Mouse (Mus musculus): ENCODE data around the gene Ddx19b.
"Not testable (repeated sequence)": the region's sequence is repeated elsewhere in the genome, so short reads cannot be mapped to it uniquely, and the experiment has no call there.

Ddx19b gene

DNA sequence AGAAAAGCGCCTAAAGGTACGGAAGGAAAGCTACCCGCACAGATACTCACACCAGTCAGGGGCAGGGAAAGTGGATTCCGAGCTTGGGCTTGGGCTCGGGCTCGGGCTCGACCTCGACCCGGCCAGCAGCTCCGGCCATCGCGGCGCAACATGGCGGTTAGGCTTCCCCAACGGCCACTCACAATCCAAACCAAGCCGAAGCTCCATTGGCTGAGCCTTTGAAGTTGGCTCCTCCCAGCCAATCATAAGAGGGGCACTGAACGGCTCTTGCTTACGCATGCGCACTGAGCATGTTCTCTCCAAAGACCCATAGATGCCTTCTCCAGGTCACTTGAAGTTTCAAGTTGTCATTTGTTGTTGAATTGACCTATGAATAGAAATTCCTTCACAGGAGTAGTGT lies at the start of gene Ddx19b:
TSS of gene Ddx19b (minus strand) at position 180 of the 400 bp plus-strand sequence.
- DNase-seq (ENCODE audit: low spot score in 2 of 2) = no peak

DNA sequence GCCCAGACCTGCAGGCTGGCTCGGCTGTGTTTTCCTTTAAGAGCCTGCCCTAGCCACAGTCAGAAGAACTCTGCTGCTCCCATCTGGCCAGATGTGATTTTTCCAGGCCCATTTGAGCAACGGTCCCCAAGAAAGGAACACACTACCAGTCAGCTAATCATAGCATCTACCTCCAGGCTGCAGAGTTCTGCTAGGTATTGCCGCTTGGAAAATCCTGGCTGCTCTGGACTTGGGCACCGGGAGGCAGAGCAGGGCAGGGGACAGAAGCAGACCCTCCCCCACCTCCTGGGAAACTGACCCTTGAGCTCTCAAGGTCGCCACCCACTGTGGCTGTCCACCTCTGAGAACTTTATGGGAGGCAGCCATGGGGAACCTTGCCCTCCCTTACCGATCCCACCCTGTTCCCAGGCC lies 48.3 kb upstream of the Ddx19b start:
- DNase-seq (ENCODE audit: low spot score in 2 of 2) = no peak

GRCm38 (mm10) chr8:111079461-111079860 lies 47.9 kb upstream of the Ddx19b start:
- DNase-seq (ENCODE audit: low spot score in 2 of 2) = no peak

DNA sequence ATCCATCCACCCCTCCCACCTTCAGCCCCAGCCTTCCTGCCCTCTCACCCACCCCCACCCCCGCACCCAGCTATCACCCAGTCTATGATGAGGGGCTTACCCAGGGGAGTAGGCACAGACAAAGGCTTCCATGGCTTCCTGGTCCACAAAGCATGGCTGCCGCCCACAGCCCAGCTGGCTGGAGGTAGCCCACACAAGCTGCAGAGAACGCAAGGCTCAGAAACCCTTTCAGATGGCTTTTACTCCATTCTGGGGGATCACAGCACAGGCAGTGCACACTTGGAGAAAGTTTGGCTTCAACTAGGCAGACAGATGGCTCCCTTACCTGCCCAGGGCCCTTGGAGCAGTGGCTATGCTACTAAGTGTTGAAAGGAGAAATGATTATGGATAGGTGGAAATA lies 44.4 kb upstream of the Ddx19b start:
- no peak for DNase-seq (ENCODE audit: low spot score in 2 of 2)

DNA sequence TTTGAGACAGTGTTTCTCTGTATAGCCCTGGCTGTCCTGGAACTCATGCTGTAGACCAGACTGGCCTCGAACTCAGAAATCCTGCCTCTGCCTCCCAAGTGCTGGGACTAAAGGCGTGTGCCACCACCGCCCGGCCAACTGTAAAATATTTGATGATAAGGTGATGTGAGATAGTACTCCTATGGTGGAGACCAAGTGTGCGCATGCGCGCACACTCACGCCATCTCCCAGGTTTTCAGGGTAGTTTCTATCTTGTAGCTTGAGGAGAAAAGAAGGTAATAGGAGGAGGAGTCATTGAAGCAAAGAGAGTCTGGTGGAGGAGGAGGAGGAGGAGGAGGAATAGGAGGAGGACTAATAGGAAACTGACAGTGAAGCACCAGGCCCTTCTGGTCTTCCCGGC lies 37.1 kb upstream of the Ddx19b start:
- DNase-seq (ENCODE audit: low spot score in 2 of 2) = not testable (repeated sequence)

GRCm38 (mm10) chr8:111067439-111067838 lies 35.9 kb upstream of the Ddx19b start:
- no peak for DNase-seq (ENCODE audit: low spot score in 2 of 2)

DNA sequence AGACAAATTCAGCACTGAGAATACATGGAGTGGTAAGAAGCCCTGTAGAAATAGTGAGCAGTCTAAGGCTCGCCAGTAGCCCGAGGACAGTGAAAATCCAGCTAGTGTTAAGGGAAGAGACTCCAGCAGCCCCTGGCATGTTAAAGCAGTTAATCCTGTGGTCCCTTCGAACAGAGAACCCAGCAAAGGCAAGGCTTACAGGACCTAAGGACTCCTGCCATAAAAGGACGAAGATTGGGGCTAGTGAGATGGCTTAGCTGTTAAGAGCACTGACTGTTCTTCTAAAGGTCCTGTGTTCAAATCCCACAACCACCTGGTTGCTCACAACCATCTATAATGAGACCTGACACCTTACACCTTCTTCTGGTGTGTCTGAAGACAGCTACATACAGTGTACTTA lies 34.8 kb upstream of the Ddx19b start:
- DNase-seq (ENCODE audit: low spot score in 2 of 2) = no peak

DNA sequence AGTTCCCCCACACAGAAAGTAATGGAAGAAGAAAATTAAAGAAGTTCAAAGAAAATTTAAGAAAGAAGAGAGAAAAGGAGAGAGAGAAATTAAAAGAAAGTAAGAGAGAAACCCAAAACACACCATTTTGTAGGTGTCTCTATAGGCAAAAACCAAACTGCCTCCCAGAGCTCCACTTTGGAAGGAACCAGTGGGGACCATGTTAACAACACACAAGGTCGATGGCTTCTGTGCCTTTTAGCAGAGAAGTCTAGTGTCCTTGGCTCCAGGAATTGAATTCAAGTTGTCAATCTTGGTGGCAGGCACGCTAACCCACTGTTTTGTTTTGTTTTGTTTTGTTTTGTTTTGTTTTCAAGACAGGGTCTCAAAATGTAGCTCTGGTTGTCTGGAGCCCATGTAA lies 31.3 kb upstream of the Ddx19b start:
- DNase-seq (ENCODE audit: low spot score in 2 of 2) = no peak

DNA sequence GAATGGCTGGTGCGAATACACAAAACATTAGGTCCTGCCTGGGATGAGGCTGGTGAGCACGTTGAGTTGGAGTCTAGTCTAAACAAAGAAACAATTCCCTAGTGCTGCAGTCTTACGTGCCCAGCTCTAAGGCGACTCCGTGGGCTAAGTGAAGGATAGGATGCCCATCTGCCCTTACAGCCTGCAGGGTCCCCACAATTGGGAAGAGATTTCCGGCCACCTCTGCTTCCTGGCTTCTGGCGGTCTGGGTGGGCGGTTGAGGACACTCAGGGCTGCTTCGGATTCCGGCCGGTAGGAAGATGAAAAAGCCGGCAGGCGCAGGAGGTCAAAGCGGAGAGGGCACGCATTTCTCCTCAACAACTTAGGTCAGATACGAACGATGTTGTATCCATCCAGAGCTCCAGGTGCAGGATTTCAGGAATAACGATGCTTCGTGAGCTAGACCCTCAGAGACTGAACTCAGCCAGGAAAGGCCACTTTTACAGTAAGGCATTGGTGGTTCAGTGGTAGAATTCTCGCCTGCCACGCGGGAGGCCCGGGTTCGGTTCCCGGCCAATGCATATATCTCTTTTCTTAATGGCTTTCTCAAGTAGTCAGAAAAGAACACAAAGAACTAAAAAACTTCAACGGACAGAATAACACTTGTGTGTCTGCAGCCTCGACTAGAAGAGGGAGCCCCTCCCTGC lies 30.7 kb upstream of the Ddx19b start:
- peak; percentile 81 to 87 for DNase-seq (ENCODE audit: low spot score in 2 of 2)

DNA sequence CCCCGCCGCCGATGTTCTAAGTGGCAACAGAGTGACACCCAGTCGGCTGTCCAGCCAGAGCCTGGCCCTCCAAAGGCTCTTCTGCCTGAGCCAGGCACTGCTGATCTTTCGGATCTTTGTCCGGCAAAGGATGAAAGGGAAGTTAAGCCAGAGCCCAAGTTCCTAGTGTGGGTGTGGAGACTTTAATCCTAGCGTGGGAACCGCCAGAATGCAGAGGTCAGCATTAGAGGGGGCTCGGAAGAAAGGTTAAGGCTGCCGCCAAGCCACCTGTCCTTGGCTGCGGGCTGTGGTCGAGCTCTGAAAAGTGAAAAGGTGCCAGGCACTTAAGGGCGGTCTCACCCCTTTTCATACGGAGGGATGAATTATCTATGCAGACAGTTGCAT lies 30.1 kb upstream of the Ddx19b start:
- DNase-seq (ENCODE audit: low spot score in 2 of 2) = peak in 1 of 2 experiments; percentile 16

- DNase-seq (ENCODE audit: low spot score in 2 of 2) = no peak
Measured at GRCm38 (mm10) chr8:111058946-111059572, 27.5 kb upstream of the Ddx19b start.

- DNase-seq (ENCODE audit: low spot score in 2 of 2) = no peak
Measured at GRCm38 (mm10) chr8:111056691-111057293, 25.2 kb upstream of the Ddx19b start.

GRCm38 (mm10) chr8:111056158-111056663 lies 24.7 kb upstream of the Ddx19b start, which contains the start of gene Exosc6:
Exosc6 (plus strand) TSS chr8:111056339.
- DNase-seq (ENCODE audit: low spot score in 2 of 2) = peak; percentile 83 to 90

GRCm38 (mm10) chr8:111055661-111056060 lies 24.1 kb upstream of the Ddx19b start:
- peak in 1 of 2 experiments; percentile 10 for DNase-seq (ENCODE audit: low spot score in 2 of 2)

GRCm38 (mm10) chr8:111055031-111055634 lies 23.6 kb upstream of the Ddx19b start:
- no peak for DNase-seq (ENCODE audit: low spot score in 2 of 2)

DNA sequence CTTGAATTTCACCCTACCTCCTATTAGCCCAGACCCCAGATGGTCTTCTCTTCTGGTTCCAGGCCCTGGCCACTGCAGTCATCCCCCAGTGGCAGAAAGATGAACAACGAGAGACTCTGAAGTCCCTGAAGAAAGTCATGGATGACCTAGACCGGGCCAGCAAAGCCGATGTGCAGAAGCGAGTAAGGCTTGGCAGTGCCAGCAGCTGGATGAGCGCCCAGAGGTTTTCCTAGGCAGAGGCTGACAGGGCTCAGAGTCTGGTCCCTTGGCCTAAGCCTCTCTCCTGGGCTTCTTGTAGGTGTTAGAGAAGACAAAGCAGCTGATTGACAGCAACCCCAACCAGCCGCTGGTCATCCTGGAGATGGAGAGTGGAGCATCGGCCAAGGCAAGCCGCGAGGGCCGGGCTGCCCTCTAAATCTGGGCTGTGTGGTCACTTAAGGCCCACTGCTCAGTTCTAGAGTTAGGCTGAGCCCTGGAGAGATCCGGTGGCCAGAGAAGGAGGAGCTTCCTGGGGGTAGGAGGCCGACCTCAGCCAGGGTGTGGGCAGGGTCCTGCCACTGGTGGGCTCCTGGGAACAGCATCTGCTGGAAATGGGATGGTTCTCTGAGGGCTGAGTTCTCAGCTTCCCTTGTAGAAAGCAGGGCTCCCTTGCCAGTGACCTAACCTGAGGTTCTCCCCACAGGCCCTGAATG lies 22.4 kb upstream of the Ddx19b start:
- DNase-seq (ENCODE audit: low spot score in 2 of 2) = no peak

GRCm38 (mm10) chr8:111049106-111049505 lies 17.6 kb upstream of the Ddx19b start:
- DNase-seq (ENCODE audit: low spot score in 2 of 2) = no peak

GRCm38 (mm10) chr8:111048694-111049093 lies 17.1 kb upstream of the Ddx19b start:
- no peak for DNase-seq (ENCODE audit: low spot score in 2 of 2)

DNA sequence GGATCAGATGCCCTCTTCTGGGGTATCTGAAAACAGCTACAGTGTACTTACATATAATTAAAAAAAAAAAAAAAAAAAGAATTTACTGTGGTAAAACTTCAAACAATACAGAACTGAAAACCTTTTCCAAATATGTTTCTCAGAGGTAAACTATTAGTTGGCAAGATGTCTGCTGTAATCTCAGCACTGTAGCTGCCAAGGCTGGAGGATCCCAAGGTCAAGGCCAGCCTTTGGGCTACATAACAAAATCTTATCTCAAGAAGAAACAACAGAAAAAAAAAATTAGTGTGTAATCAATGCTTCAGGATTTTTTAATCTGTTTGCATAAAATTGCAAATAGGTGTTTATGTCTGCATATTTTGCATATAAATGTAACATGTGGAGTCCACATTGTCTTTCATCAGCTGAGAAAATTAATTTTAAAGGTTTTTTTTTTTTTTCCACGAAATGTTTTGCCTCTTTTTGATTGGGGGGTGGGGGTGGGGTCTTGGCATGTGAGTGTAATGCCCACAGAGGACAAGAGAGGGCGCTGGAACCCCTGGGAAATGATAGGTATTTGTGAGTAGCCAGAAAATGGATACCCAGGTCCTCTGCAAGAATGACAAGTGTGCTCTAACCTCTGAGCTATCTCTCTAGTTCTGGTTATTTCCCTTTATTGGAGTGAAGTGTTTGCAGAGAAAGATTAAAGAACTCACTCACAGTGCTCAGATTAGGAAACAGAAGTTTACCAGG lies 12.6 kb upstream of the Ddx19b start:
- no peak for DNase-seq (ENCODE audit: low spot score in 2 of 2)

GRCm38 (mm10) chr8:111042546-111042945 lies 11.0 kb upstream of the Ddx19b start:
- DNase-seq (ENCODE audit: low spot score in 2 of 2) = no peak

- DNase-seq (ENCODE audit: low spot score in 2 of 2) = no peak
Measured at GRCm38 (mm10) chr8:111036591-111036990, 5.0 kb upstream of the Ddx19b start.

Measured in natural killer cell, adult 2 months (primary cell).